Mouse (Mus musculus): Measurements from ENCODE around the gene Nucb2.

- TF ChIP-seq CTCF (IDR thresholded peaks at IDR 0.05; ENCODE audit: low read depth) (no peak), EP300 (IDR thresholded peaks at IDR 0.05; ENCODE audit: low read depth) (no peak)
Observed at GRCm38 (mm10) chr7:116484213-116484612, 20.0 kb upstream of the Nucb2 start.

Measured in heart, postnatal 0 days (tissue).